Mouse (Mus musculus) granulocyte monocyte progenitor cell, adult 5-6 weeks (primary cell): ENCODE measurements around the gene Gyg. TPM values are rescaled to one million over a fixed set of nuclear protein-coding genes. Genes with fewer than 3 reads are reported as not detected.

Source experiments
- total RNA-seq, 2 experiments: library from RNA; stranded (forward) in 1 of 2; stranded (reverse) in 1 of 2; fragments of 200-712, 200-1000 nt in 1 of 2; fragments of >200 nt in 1 of 2; fragmentation: Nextera tagmentation in 1 of 2; gene quantifications; 2 replicates each; pipeline ENCODE4 v1.2.3; 2014 to 2017

Gene Gyg
- total RNA-seq, 2 experiments from 2014 or later, result 57.6 to 95.1 TPM

Other genes starting within 250 kb of the Gyg start
- 2.9 and 4.5 TPM in 2 replicates for gene Cp, start 198.3 kb downstream of the Gyg start, total RNA-seq (2014; fragmentation: Nextera tagmentation)
- 0.05 and 0.69 TPM in 2 replicates for gene Cp, start 198.3 kb downstream of the Gyg start, total RNA-seq (2017)
- 39.4 and 40.1 TPM in 2 replicates for gene Hps3, start 120.0 kb downstream of the Gyg start, total RNA-seq (2014; fragmentation: Nextera tagmentation)
- 25.1 and 34.2 TPM in 2 replicates for gene Hps3, start 120.0 kb downstream of the Gyg start, total RNA-seq (2017)
- gene Hltf, start 97.5 kb downstream of the Gyg start, total RNA-seq (2014; fragmentation: Nextera tagmentation), result 32.6 and 46.6 TPM in 2 replicates
- gene Hltf, start 97.5 kb downstream of the Gyg start, total RNA-seq (2017), result 44.2 and 49.6 TPM in 2 replicates
- 74.5 and 86.9 TPM in 2 replicates for gene Cpa3, start 86.9 kb upstream of the Gyg start, total RNA-seq (2014; fragmentation: Nextera tagmentation)
- 89.5 and 112 TPM in 2 replicates for gene Cpa3, start 86.9 kb upstream of the Gyg start, total RNA-seq (2017)
- gene Cpb1, start 120.4 kb upstream of the Gyg start, total RNA-seq (2014; fragmentation: Nextera tagmentation), result not detected in 2 replicates
- gene Cpb1, start 120.4 kb upstream of the Gyg start, total RNA-seq (2017), result not detected in 2 replicates
- gene Agtr1b, start 211.9 kb upstream of the Gyg start, total RNA-seq (2014; fragmentation: Nextera tagmentation), result not detected in 2 replicates
- not detected in 2 replicates for gene Agtr1b, start 211.9 kb upstream of the Gyg start, total RNA-seq (2017)